Mouse (Mus musculus): ENCODE data around the gene Moxd2.

Gene Moxd2

DNA sequence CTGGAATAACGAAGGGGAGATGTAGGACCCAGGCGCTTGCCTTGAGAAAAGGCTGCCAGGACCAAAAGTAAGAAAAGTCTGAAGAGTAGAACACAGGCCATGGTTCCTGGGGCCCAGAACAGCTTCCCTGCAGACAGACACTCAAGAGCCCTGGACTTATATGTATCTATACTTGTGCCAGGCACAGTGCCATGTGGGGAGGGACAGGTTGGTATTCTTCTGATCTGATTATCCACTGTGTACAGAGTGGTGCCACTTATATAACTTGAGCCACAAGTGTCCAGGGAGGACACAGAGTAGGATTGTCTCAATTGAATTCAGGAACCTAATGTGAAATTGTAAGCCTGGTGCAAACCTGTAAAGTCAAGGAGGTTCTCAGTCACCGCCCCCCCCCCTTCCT, at the start of gene Moxd2:
Gene Moxd2 (minus strand): TSS at position 101 of the 400 bp plus-strand sequence.
- in situ Hi-C loops (cut with MboI, MseI), result loop anchor here (10.0 kb wide), 1 partner anchor 413 kb away; the partner anchor contains the start of gene Ssbp1

DNA sequence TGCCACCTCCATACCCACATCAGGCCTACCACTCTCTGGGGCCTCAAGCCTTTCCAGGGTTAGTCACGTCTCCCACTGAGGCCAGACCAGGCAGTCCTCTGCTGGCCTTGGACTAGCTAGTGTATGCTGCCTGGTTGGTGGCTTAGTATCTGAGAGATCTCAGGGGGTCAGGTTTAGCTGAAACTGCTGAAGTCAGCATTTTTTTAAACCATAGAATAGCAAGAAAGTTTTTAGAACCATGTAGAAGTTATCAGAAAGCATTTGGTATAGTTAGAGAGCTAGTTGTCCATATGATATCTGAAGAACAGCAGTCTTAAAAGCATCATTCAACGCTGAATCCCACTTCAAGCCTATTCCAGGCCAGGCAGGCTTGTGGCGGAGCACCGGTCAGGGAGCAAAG, 32.7 kb upstream of the Moxd2 start:
- in situ Hi-C loops (cut with MboI, MseI), result no loop called here

DNA sequence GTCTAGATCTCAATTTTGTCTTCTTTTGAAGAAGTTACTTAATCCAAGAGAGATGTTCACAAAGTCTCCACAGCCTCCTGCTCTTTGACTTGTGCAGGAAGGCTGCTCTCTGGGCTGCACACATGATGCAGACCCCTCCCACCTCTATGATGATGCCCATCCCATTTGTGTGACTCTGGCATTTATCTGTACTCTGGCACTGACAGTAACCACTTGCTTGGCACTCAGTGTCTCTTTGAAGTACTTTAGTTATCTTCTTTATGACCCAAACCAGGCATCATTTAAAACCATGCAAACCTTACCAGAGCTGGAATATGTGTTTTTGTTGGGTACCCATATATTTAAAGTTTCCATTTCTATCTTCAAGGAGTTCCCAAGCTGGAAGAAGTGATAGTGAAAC, 13.0 kb upstream of the Moxd2 start, which contains the start of gene Prss58:
Gene Prss58 (minus strand): TSS at position 101 of the 400 bp plus-strand sequence.
- in situ Hi-C loops (cut with MboI, MseI), result loop anchor here (10.0 kb wide), 1 partner anchor 675 kb away; no protein-coding TSS in a partner anchor

DNA sequence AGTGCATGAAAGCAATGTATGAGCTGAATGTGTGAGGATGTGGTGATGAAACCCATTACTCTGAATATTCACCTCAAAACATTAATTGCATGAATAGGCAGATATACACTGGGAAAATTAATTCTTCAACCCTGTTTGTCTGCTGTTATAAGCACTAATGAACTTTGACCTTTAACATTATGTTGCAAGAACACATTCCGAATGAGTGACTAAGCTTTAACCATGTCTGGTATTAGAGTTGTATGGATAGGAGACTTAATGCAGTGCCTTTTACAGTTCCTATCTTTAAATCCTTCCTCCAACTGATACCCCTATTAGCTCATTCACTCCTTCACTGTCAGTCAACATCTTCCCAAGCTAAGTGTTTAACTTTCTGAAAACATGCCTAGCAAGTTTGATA, 7.4 kb upstream of the Moxd2 start:
- in situ Hi-C loops (cut with MboI, MseI), result loop anchor here (10.0 kb wide), 1 partner anchor 150 kb away; no protein-coding TSS in a partner anchor

DNA sequence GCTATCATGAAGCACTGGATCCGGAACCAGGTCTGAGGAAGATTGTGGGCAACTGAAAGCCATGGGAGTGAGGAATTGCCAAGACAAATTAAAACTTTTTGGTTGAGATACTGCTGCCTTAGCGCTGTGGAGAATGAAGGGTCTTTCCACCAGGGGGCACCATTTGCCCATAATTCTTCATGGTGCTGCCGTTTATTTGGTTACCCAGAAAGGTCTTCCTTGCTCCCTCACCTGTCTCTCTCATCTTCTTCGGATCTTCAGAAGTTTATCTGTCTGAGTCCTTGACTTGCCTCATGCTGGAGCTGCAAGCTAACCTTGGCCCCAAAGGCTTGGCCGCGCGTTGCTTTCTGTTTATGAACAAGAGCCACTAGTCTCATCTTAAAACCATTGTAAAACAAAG, 6.3 kb upstream of the Moxd2 start:
- in situ Hi-C loops (cut with MboI, MseI), result loop anchor here (10.0 kb wide), 1 partner anchor 151 kb away; no protein-coding TSS in a partner anchor

DNA sequence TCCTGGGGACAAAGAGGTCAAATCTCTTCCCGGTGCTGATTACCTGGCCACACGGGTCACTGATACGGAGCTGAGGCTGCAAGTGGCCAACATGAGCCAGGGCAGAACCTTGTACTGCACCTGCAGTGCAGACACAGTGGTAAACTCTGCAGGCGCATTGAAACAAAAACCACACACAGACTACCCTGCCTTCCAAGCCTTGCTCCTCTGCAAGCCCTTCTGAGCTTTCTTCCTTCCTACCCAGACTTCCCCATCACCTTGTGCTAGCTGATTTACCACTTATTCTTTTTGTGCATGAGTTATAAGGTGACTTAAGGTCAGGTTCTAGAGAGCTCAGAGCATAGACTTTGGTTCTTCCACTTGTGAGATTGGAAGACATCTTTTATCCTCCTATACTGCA, 4.5 kb upstream of the Moxd2 start:
- in situ Hi-C loops (cut with MboI, MseI), result loop anchor here (10.0 kb wide), 1 partner anchor 153 kb away; no protein-coding TSS in a partner anchor

DNA sequence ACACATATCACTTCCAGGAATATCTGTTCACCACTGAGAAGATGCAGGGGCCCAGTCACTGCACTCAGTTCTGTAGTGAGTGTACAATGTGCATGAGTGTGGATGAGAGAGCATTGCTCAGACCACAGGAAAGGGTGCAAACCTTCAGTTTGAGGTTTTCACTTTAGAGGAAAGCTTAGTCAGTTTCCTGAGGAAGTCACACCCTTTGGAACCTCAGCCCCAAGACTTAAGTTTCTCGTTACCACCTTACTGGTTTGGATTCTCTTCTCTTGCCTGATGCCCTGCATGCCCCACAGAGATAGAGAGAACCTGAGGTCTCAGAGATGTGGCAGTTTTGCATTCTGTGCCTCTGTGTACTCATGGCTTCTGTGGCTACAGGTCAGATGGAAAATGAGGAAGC, 3.7 kb upstream of the Moxd2 start:
- in situ Hi-C loops (cut with MboI, MseI), result loop anchor here (10.0 kb wide), 1 partner anchor 154 kb away; no protein-coding TSS in a partner anchor

DNA sequence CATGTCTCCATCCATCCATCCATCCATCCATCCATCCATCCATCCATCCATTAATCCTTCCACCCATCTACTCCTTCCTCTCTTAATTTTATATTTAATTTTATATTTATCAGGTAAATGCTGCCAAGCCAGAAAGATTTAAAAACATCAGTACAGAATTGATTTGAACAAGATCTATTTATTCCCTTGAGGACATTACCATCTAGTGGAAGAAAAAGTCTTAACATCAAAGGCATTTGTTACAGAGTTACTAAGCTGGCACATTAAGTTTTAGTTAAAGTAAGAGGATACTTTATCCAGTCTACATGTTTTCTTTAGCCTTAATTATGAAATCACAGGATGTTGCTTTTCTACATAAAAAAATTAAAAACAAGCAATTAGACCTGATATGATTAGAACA, 42.0 kb downstream of the Moxd2 start:
- in situ Hi-C loops (cut with MboI, MseI), result no loop called here
